Mouse (Mus musculus) forebrain, embryonic 16.5 days (tissue): Measurements from ENCODE around the gene Mios. TPM values are rescaled to one million over a fixed set of nuclear protein-coding genes. Genes with fewer than 3 reads are reported as not detected.

Experiments used
- ATAC-seq: fragments of 200-750 bp; cut with Nextera tagmentation; 2 replicates; pipeline ENCODE4 v1.8.0; 2017; ENCODE audit warnings: mild to moderate bottlenecking, moderate library complexity
- H3K27ac ChIP-seq: fragments of 300-500 bp; sonication (generic); 2 replicates; pipeline ENCODE4 v1.5.1; 2014; ENCODE audit warnings: low read length, control low read depth
- H3K27me3 ChIP-seq: fragments of 300-500 bp; sonication (generic); replicated peaks from 2 replicates; pipeline ENCODE4 v1.6.1; 2014; ENCODE audit warnings: low read length; ENCODE audit not compliant: control insufficient read depth, insufficient read depth
- H3K36me3 ChIP-seq: fragments of 300-500 bp; sonication (generic); 2 replicates; pipeline ENCODE4 v1.6.1; 2014; ENCODE audit not compliant: control insufficient read depth, insufficient read depth
- H3K4me1 ChIP-seq: fragments of 300-500 bp; sonication (generic); replicated peaks from 2 replicates; pipeline ENCODE4 v1.6.1; 2014; ENCODE audit warnings: low read length; ENCODE audit not compliant: control insufficient read depth, insufficient read depth
- H3K4me2 ChIP-seq: fragments of 300-500 bp; sonication (generic); 2 replicates; pipeline ENCODE4 v1.6.1; 2014; ENCODE audit warnings: mild to moderate bottlenecking, low read length, control low read depth
- H3K4me3 ChIP-seq: fragments of 300-500 bp; sonication (generic); replicated peaks from 2 replicates; pipeline ENCODE4 v1.5.1; 2014; ENCODE audit warnings: mild to moderate bottlenecking, low read length, control low read depth
- H3K9ac ChIP-seq: fragments of 300-500 bp; sonication (generic); replicated peaks from 2 replicates; pipeline ENCODE4 v1.6.1; 2014; ENCODE audit warnings: low read depth, low read length, control low read depth
- H3K9me3 ChIP-seq: fragments of 300-500 bp; sonication (generic); 2 replicates; pipeline ENCODE4 v1.6.1; 2016; ENCODE audit warnings: low read length; ENCODE audit not compliant: control insufficient read depth
- WGBS: fragments of 180-500 bp; shearing (Covaris S2); extraction: QIAGEN DNeasy Blood & Tissue Kit; methylation state at CpG from one replicate; pipeline ENCODE4 v1.1.7; 2014; 5-methylcytosine and 5-hydroxymethylcytosine counted together
- polyA plus RNA-seq: library from polyadenylated mRNA; unstranded; fragments of >200 nt; fragmentation: Nextera tagmentation; extraction: Ambion mirVana; gene quantifications from 2 replicates; pipeline ENCODE4 v1.2.1, GENCODE M21; 2015

Mios gene
- polyA plus RNA-seq, 1 experiment from 2014 or later, result 26.0 TPM

DNA sequence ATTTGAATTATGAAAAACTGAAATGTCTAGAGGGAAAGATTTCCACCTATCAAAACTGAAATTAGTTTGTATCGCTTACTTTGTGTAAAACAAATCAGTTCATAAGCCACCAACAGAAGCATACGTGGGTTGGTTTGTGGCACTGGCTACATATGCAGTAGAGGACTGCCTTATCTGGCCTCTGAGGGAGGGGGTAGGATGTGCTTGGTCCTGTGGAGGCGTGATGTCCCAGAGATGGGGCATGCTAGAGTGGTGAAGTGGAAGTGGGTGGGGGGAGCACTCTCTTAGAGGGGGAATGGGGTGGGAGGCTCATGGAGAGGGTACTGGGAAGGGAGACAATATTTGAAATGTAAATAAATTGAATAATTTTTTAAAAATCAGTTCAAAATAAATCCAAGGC lies 19.1 kb upstream of the Mios start:
- Histone ChIP-seq H3K4me2 (no peak overlapping the region), H3K4me1 (no peaks in the 10 kb centered on the region), H3K4me3 (no peak overlapping the region), H3K36me3 (no peaks in the 10 kb centered on the region), H3K9ac (no peak overlapping the region), H3K9me3 (no peaks in the 10 kb centered on the region), H3K27ac (no peak overlapping the region), H3K27me3 (no peaks in the 10 kb centered on the region)
- 0 out of 2 replicates have a peak, but pooled peaks have one; percentile 31 for ATAC-seq
- 72% methylated on average over 3 of the region's 3 CpGs for WGBS

DNA sequence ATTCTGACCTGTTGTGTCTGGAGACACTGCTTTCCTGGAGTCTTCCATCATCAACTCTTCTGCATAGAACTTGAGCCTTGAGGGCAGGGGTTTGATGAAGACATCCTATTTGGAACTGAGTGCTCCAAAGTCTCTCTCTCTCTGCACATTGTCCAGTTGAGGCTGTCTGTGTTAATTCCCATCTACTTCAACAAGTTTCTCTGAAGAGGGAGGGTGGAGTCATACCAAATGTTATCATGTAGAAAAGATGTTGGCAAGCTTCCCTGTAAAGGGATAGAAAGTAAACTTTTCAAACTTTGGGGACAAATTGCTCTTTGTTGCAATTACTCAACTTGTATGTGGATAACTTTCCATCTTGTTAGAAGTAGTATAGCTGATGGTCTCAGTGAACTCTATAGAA lies 16.5 kb upstream of the Mios start, which contains the start of gene Col28a1:
TSS of gene Col28a1 (minus strand) at position 101 of the 400 bp plus-strand sequence.
- Histone ChIP-seq H3K36me3 (no peaks in the 10 kb centered on the region), H3K4me2 (no peak within 1 kb of the TSS), H3K27ac (no peak within 1 kb of the TSS), H3K9me3 (peaks cover 6% of the 10 kb centered on the region), H3K27me3 (no peaks in the 10 kb centered on the region), H3K4me1 (no peaks in the 10 kb centered on the region), H3K9ac (no peak within 1 kb of the TSS), H3K4me3 (no peak within 1 kb of the TSS)
- no peak for ATAC-seq

DNA sequence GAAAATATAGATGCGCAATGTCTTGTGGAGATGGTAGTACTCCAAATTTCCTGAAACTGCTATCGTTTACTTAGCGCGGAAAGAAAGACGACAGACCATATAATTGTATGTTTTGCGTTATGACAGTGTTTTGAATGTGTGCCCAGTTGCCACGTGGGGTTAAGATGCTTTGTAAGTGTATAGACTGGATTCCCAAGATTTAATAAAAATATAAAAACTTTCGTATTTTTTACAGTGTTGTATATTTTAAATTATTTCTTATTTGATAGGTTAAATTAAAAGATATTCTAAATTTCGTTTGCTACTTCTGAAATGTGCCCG lies 804 bp downstream of the Mios start:
- peak overlapping the region; percentile 94 for H3K4me3 ChIP-seq
- H3K4me1 ChIP-seq, result peaks cover 8% of the 10 kb centered on the region
- H3K4me2 ChIP-seq, result peak overlapping the region; percentile 55
- H3K27ac ChIP-seq, result peak overlapping the region; percentile 90; the same call in 1 of the 2 replicates
- peak overlapping the region; percentile 94 for H3K9ac ChIP-seq
- no peaks in the 10 kb centered on the region for H3K9me3 ChIP-seq
- peaks cover 3% of the 10 kb centered on the region for H3K36me3 ChIP-seq
- peak; percentile 0; the same call in 1 of the 2 replicates for ATAC-seq
- no peaks in the 10 kb centered on the region for H3K27me3 ChIP-seq
- 12% methylated on average over 10 of the region's 10 CpGs for WGBS

DNA sequence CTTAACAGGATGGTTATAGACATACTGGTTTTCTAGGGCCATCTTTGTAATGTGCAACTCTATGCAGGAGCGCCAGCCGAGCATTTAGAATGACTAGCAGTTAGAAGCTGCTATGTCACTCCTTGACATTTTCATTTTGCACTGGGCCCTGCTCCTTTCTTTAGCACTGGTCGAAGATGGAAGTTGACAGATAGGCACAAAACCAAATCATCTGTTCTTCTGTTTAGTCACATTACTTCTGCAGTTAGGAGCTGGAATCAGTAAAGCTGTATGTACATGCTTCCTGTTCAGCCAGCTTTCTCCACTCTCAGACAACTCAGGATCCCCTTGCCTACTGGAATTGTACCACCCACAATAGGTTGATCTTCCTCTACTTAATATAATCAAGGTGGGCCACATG lies 1.6 kb downstream of the Mios start:
- H3K36me3 ChIP-seq, result peaks cover 4% of the 10 kb centered on the region
- H3K4me1 ChIP-seq, result peaks cover 8% of the 10 kb centered on the region
- no peak overlapping the region for H3K27ac ChIP-seq
- no peaks in the 10 kb centered on the region for H3K27me3 ChIP-seq
- 95% methylated on average over 3 of the region's 3 CpGs for WGBS
- no peak overlapping the region for H3K9ac ChIP-seq
- H3K4me3 ChIP-seq, result no peak overlapping the region
- no peaks in the 10 kb centered on the region for H3K9me3 ChIP-seq
- peak overlapping the region; percentile 55 for H3K4me2 ChIP-seq
- no peak for ATAC-seq

DNA sequence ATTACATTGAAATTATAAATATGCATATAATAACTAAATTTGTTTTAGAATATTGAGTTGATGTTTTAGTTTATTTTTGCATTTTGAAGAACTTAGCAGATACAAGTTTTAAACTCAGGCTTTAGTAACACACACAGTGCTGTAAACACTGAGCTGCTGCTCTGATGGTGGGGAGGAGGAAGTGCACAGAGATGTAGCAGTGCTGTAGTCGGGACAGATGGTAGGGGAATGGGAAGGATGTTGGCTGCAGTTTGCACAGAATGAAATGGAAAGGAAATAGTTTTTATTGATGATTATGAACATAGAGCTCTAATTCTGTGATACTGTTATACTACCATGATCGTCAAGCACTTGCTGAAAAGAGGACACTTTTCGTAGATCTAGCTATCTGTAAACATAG lies 18.0 kb downstream of the Mios start:
- H3K4me3 ChIP-seq, result no peak overlapping the region
- ATAC-seq, result peak; percentile 62; the same call in 1 of the 2 replicates
- no peak overlapping the region for H3K27ac ChIP-seq
- H3K4me2 ChIP-seq, result no peak overlapping the region
- no peaks in the 10 kb centered on the region for H3K9me3 ChIP-seq
- peaks cover 5% of the 10 kb centered on the region for H3K36me3 ChIP-seq
- no peaks in the 10 kb centered on the region for H3K4me1 ChIP-seq
- no peaks in the 10 kb centered on the region for H3K27me3 ChIP-seq
- 83% methylated on average over 3 of the region's 3 CpGs for WGBS
- H3K9ac ChIP-seq, result no peak overlapping the region

DNA sequence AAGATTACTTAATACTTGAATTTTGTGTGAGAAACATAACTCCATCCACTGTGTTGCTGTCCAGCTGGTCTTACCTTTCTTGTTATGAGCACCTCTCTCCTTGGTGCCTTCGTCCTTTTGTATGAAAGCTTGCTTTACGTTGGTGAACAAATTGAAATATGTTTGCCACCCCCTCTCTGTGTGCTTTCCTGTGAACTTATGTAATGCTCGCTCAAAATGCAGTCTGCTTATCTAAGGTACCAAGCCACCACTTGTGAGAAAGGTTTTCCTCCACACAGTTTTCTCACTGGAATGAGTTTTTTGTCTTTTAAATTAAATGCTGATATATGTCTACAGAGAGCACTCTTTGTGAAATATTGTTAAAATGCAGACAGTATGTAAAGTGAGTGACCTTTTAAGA lies 19.6 kb downstream of the Mios start:
- Histone ChIP-seq H3K4me1 (no peaks in the 10 kb centered on the region), H3K4me3 (no peak overlapping the region), H3K9ac (no peak overlapping the region), H3K36me3 (peaks cover 7% of the 10 kb centered on the region), H3K27me3 (no peaks in the 10 kb centered on the region), H3K27ac (no peak overlapping the region), H3K4me2 (no peak overlapping the region), H3K9me3 (no peaks in the 10 kb centered on the region)
- WGBS, result 92% methylated on average over 3 of the region's 3 CpGs
- ATAC-seq, result no peak

DNA sequence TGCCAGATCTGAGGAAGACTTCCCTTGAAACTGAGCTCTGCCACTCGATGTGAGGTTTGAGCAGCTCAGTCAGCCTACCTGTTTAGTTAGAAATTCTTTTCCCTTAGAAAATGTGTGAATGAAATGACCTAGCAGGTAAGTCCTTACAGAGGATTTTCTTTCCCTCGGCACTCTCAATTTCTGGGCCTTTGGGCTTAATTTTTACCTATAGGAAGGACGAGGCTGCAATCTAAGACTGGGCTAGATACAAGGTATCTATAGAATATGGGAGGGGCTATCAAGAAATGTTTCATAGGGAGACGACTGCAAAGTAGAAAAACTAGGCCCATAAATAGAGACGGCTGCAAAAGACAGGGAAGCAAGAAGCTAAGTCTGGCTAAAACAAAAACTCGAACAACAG lies 49.3 kb downstream of the Mios start:
- ATAC-seq, result no peak
- Histone ChIP-seq H3K27me3 (no peaks in the 10 kb centered on the region), H3K27ac (peak overlapping the region; percentile 80), H3K4me3 (peak overlapping the region; percentile 81), H3K9me3 (no peaks in the 10 kb centered on the region), H3K4me1 (peaks cover 15% of the 10 kb centered on the region), H3K4me2 (peak overlapping the region; percentile 85), H3K36me3 (no peaks in the 10 kb centered on the region), H3K9ac (peak overlapping the region; percentile 80)
- 8% methylated on average over 6 of the region's 6 CpGs for WGBS

DNA sequence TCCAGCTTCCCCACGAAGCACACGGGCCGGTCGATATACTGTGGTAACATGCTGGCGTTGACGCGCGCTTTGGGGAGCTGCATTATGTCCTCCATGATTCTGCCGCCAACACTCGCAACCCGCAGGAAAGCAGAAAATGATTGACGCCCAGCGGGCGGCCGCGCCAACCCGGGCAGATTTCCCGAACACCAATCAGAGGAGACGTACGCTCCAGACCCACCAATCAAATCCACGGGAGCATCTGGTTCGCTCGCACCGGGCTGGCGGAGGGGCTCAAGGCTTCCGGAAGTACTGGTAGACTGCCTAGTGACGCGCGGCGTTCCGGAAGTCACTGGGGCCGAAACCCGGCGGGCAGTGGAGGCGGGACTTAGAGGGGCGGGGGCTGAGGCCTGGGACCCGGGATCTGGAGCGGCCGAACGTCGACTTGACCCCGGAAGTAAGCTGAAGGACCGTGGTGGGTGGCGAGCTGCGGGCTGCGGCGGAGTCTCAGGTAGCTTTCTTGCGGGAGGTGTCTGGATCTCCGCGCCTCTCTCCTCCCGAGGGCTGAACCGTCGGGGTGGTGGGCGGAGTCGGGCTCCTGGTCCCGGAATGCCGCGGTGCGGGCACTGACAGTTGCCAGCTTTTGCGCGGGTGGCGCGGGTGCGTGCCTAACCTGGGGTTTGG lies 50.1 kb downstream of the Mios start, which contains the start of the genes Rpa3, Umad1 and Gm45062:
TSS of gene Rpa3 (minus strand) at position 170 of the 663 bp plus-strand sequence.
TSS of gene Umad1 (plus strand) at position 285 of the 663 bp plus-strand sequence.
TSS of gene Gm45062 (plus strand) at position 447 of the 663 bp plus-strand sequence.
- peak within 1 kb of the TSS; percentile 90 for H3K4me2 ChIP-seq
- ATAC-seq, result peak; percentile 100
- under 1% methylated on average over 64 of the region's 64 CpGs for WGBS

DNA sequence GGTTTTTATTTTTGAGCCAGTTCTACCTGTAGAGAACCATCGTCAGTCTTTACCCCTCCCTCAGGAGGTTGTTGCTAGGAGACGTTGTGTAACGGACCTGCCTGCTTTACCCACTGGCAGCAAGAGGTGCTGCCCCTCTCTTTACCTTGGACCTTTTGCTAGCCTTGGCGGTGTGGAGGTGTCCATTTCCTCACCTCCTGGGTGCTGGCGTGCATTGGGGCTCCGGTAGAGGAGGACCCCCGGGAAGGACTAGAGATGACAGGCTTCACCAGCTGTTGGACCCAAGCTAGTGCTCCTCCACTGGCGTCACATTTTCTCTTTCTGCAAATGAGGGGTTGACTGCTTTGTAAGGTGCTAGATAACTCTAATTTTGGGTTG lies 50.6 kb downstream of the Mios start:
- no peak for ATAC-seq
- no peaks in the 10 kb centered on the region for H3K9me3 ChIP-seq
- H3K4me1 ChIP-seq, result peaks cover 15% of the 10 kb centered on the region
- peak overlapping the region; percentile 75 for H3K27ac ChIP-seq
- no peaks in the 10 kb centered on the region for H3K27me3 ChIP-seq
- peak overlapping the region; percentile 81 for H3K4me3 ChIP-seq
- no peaks in the 10 kb centered on the region for H3K36me3 ChIP-seq
- H3K4me2 ChIP-seq, result peak overlapping the region; percentile 90
- WGBS, result under 1% methylated on average over 8 of the region's 8 CpGs
- peak overlapping the region; percentile 76 for H3K9ac ChIP-seq

More for the DNA sequence above, 50.1 kb downstream of the Mios start, which contains the start of the genes Rpa3, Umad1 and Gm45062:
- H3K36me3 ChIP-seq, result no peaks in the 10 kb centered on the region
- no peaks in the 10 kb centered on the region for H3K27me3 ChIP-seq
- H3K9ac ChIP-seq, result peak within 1 kb of the TSS; percentile 80
- peak within 1 kb of the TSS; percentile 80 for H3K27ac ChIP-seq
- no peaks in the 10 kb centered on the region for H3K9me3 ChIP-seq
- H3K4me1 ChIP-seq, result peaks cover 15% of the 10 kb centered on the region
- peak within 1 kb of the TSS; percentile 81 for H3K4me3 ChIP-seq
